Mouse (Mus musculus) myocyte (in vitro differentiated cells): ENCODE results near the gene S100a6.

ENCODE experiments used
- E2F4 ChIP-seq: IDR thresholded peaks from one replicate; pipeline ENCODE4 v1.6.1; 2011; ENCODE audit warnings: mild to moderate bottlenecking, control low read depth, moderate library complexity; ENCODE audit not compliant: insufficient read depth
- MYOG ChIP-seq, 3 experiments: IDR thresholded peaks; one replicate each; pipeline ENCODE4 v1.6.1; 2011; ENCODE audit warnings: control low read depth in 2 of 3, low read depth in 2 of 3, mild to moderate bottlenecking in 2 of 3; ENCODE audit not compliant: insufficient read length in 2 of 3, control insufficient read depth in 1 of 3, insufficient read depth in 1 of 3
- POLR2A ChIP-seq: IDR thresholded peaks from one replicate; pipeline ENCODE4 v1.6.1; 2011; ENCODE audit warnings: low read depth, mild to moderate bottlenecking, control low read depth, moderate library complexity; ENCODE audit not compliant: insufficient read length
- POLR2AphosphoS2 ChIP-seq: IDR thresholded peaks from one replicate; pipeline ENCODE4 v1.6.1; 2011; ENCODE audit warnings: low read depth, control low read depth; ENCODE audit not compliant: insufficient read length
- SRF ChIP-seq: IDR thresholded peaks from one replicate; pipeline ENCODE4 v1.6.1; 2011; ENCODE audit warnings: low read depth; ENCODE audit not compliant: control insufficient read depth, insufficient read length
- TCF12 ChIP-seq: IDR thresholded peaks from one replicate; pipeline ENCODE4 v1.6.1; 2011; ENCODE audit warnings: mild to moderate bottlenecking, control low read depth; ENCODE audit not compliant: poor library complexity, insufficient read depth, severe bottlenecking
- USF1 ChIP-seq: IDR thresholded peaks from one replicate; pipeline ENCODE4 v1.6.1; 2011; ENCODE audit warnings: low read depth, mild to moderate bottlenecking, control low read depth, moderate library complexity

DNA sequence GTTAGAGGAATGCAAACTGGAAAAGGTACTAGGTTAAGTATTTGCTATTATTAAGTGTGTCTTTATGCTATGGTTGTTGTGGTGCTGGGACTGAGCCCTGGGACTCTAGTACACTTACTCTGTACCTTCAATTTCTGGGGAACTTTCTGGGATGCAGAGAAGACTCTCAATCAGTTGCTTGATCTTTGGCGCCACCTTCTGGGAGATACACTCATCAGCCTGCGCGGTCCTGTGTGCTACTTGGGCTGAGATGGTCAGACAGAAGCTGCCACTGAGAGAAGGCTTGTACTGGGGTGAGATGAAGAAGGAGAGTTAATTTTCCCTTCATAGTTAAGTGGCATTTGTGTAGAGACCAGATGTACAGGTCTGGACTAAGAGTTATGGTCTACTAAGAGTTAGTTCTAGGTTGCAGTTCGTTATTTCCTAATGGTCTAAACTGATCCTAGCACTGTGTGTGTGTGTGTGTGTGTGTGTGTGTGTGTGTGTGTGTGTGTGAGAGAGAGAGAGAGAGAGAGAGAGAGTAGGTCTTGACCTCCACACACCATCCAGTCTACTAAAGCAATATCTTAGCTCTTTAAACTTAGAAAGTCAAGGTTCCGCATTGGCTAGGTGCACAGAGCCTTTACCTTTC, 40.3 kb downstream of the S100a6 start:
- TF ChIP-seq POLR2A: no peak
- TF ChIP-seq POLR2AphosphoS2: no peak
- no peak for TF ChIP-seq USF1
- no peak for TF ChIP-seq MYOG (IDR thresholded peaks at IDR 0.05; ENCODE audit: control insufficient read depth in 1 of 3, insufficient read depth in 1 of 3, insufficient read length in 2 of 3, low read depth in 2 of 3)
- no peak for TF ChIP-seq E2F4
- TF ChIP-seq TCF12: no peak
- TF ChIP-seq SRF: no peak
